Mouse (Mus musculus) embryonic stem cell, embryonic (primary cell): ENCODE data around the gene Hrk.

ENCODE experiments used
- CTCF ChIA-PET, 4 experiments: fragments of 300-600 bp in 2 of 4; fragments of 350-600 bp in 2 of 4; sonication (Branson Sonifier 250); formaldehyde crosslinking; loops; one replicate each; lab custom pipeline; 2022; ENCODE audit warnings: inconsistent platforms in 2 of 4; lab: Charles Lee
- POLR2A ChIA-PET, 4 experiments: fragments of 300-600 bp in 2 of 4; fragments of 350-600 bp in 2 of 4; sonication (Branson Sonifier 250); formaldehyde crosslinking; loops; one replicate each; lab custom pipeline; 2022; ENCODE audit warnings: antibody characterized with exemption in 4 of 4, inconsistent platforms in 1 of 4; lab: Charles Lee

Hrk gene

DNA sequence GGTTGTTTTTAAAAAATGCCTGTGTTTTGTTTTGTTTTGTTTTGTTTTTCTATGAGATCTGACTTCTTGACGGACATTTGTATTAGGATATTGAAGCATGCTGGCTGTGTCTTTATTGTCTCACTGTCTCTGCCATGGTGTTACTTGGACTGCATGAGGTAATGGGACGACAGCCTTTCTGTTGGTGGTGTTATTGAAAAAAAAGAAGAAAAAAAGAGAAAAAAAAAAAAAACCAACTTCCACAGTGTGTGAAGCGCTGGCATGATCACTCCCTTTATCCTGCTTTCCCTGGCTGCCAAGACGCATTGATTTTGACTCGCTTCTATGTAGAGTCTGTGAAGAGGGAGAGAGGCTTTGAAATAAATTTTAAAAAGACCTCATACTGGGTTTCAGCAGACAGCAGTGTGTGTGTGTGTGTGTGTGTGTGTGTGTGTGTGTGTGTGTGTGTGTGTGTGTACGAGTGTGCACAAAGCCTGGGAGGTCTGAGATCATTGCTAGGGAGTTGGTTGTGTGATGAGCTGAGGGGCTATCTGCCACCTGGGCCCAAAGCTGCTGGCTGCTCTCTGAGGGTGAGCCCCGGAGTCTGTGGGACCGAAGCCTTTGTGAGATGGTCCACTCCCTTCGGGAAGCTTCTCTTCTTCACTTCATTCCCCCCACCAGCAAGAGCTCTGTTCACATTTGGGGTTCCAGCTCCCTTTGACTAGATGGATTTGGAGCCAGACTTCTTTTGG, 22.6 kb downstream of the Hrk start:
- ChIA-PET CTCF (interaction anchor here in 1 of 4 experiments (0.6 kb wide), 1 partner anchor 98 kb away, joined by 3 read pairs; no protein-coding TSS in a partner anchor), POLR2A (interaction anchor here in 1 of 4 experiments (0.6 to 2.1 kb wide), 5 partner anchors 12 to 71 kb away, joined by 3 to 10 read pairs (median 4); no protein-coding TSS in a partner anchor)

DNA sequence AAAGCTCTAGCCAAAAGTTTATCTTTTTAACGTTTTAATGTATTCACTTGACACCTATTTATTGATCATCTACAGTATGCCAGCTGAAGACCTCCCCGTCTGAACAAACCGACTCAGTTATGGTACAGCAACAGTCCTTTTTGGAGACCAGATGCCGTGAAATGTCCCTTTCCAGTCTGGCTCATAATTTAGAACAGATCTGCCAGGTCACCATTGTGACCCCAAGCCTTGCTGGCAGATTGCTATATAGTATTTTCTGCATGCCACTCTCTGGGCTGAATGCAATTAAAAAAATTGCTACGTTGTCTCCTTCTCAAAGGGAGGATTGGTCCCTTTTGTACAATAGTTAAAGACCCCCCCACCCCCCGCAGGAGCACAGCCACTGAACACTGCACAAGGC, 23.9 kb downstream of the Hrk start:
- POLR2A ChIA-PET: interaction anchor here in 2 of 4 experiments (0.5 to 1.3 kb wide), 5 partner anchors 13 to 143 kb away, joined by 3 to 6 read pairs (median 4); no protein-coding TSS in a partner anchor
- CTCF ChIA-PET: interaction anchor here in 1 of 4 experiments (0.5 kb wide), 1 partner anchor 14 kb away, joined by 8 read pairs; no protein-coding TSS in a partner anchor

DNA sequence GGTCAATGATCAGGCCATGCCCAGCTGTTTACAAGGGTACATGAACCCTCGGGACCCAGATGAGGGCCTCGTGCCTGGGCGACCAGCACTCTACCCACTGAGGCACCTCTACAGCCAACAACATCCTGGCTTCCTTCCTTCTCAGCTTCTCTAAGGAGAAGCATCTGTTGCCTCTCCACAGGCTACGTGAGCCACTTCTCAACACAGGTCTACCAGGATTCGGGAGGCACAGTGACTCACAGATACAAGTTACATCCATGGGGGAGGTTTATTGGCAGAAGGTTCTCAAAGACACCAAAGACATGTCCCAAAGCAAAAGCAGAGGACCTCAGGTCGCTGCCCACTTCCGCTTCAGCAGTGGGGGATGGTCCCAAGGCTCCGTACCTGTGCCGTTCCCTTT, 26.0 kb downstream of the Hrk start:
- CTCF ChIA-PET: no interaction called here
- POLR2A ChIA-PET: no interaction called here

DNA sequence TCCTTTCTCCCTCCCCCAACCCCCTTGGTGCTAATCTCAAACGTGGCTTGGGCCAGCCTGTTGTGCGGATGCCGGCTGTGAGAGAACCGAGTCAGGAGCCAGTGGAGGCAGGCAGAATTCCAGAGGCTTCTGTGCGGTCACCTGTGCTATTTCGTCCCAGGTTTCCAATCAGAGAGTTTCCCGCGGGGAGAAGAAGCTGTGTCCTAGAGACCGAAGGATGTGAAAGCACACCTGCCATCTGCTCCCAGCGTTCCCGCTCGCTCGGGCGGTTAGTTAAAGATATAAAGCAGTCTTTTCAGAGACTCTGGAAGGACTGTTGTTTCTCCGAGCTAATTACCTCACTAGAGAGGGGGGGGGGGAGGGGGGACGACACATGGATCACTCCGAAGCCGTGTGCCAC, 27.8 kb downstream of the Hrk start:
- POLR2A ChIA-PET: interaction anchor here in 2 of 4 experiments (0.5 to 2.0 kb wide), 6 partner anchors 8 to 1182 kb away, joined by 3 to 5 read pairs (median 3); no protein-coding TSS in a partner anchor
- CTCF ChIA-PET: interaction anchor here in 1 of 4 experiments (0.5 to 0.6 kb wide), 2 partner anchors 93 to 236 kb away, joined by 3 to 5 read pairs; no protein-coding TSS in a partner anchor

DNA sequence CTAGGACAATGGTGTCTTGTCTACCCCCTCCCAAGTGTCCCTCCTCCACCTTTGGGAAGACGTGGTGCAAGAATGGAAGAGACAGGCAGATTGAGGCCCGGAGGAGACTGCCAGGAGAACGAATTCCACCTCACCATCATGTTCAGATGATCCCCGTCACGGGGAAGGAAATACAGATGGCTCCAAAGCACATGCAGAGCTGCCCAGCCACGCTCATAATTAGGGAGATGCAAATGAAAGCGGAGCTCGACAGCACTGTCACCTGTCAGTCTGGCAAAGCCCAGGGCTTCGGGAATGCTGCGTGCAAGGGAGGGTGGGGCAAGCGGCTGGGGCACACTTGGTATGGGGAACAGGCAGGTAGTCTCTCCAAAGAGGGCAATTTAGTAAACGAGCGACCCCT, 33.0 kb downstream of the Hrk start:
- CTCF ChIA-PET: interaction anchor here in 1 of 4 experiments (1.2 kb wide), 1 partner anchor 22 kb away, joined by 4 read pairs; no protein-coding TSS in a partner anchor
- POLR2A ChIA-PET: no interaction called here

DNA sequence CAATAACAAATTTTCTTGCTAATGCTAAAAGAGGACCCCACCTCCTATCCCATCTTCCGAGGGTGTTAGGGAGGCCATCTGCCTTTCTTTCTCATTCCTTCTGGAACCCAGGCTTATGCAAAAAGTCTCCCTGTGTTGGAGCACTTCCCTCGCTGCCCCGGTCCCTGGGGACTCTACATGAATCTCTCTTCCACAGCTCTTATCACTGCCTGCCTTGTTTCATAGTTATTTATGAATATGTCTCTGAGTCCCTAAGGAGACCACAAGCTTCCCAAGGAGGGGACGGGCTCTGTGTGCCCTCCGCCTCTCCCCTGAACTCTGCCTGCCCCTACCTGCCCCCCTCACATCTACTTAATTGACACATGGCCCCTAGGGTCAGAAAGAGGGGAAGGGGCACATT, 35.2 kb downstream of the Hrk start:
- ChIA-PET POLR2A (interaction anchor here in 1 of 4 experiments (0.6 kb wide), 1 partner anchor 25 kb away, joined by 5 read pairs; no protein-coding TSS in a partner anchor), CTCF (no interaction called here)

DNA sequence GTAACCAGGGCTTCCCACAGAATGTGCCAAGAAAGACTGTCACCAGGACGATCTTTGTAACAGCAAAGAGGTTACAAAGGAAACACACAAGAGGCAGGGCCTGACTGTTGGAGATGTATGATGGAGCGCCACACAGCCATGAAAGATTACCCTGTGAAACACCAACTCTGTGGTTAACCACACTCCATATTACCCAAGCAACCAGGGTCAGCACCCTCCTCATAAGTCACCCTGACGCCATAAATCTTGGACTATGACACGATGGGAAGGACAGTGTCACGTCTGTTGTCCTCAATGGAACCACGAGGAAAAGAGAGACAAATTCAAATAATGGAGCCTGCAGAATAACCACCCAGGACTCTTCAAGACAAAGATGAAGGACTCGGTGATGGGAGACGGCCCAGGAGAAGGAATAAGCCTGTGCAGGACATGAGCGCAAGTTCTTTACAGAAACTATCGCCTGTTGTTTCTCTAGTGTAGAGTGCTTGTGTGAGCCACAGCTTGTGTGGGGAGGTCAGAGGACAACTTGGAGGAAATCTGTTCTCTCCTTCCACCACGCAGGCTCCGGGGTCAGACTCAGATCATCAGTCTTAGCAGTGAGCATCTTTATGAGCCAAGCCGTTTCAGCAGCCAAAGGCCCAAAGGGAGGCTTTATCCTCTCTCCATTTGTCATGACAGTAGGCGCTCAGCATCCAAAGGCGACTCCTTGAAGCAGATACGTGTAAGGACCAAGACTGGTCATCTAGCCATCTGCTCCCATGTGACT, 40.4 kb downstream of the Hrk start:
- CTCF ChIA-PET: interaction anchor here in 1 of 4 experiments (0.5 kb wide), 1 partner anchor 27 kb away, joined by 4 read pairs; no protein-coding TSS in a partner anchor
- POLR2A ChIA-PET: no interaction called here

DNA sequence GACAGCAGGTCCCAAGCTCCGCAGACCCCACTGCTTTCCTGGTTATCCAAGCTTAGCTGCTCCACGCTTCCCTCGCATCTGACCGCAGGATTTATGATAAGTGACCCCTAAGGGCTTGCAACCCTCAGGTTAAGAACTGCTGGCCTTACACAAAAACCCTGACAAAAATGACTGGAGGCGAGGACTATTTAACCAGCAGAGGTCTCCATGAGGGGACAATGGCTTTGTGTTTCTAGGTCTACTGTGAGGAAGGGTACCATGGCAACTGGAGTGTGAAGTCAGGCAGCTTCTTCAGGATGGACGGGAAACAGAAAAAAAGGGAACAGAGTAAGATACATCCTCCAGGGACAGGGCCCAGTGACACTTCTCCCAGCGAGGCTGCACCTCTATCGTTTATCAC, 41.4 kb downstream of the Hrk start:
- POLR2A ChIA-PET: no interaction called here
- CTCF ChIA-PET: interaction anchor here in 1 of 4 experiments (0.5 kb wide), 1 partner anchor 26 kb away, joined by 4 read pairs; no protein-coding TSS in a partner anchor

DNA sequence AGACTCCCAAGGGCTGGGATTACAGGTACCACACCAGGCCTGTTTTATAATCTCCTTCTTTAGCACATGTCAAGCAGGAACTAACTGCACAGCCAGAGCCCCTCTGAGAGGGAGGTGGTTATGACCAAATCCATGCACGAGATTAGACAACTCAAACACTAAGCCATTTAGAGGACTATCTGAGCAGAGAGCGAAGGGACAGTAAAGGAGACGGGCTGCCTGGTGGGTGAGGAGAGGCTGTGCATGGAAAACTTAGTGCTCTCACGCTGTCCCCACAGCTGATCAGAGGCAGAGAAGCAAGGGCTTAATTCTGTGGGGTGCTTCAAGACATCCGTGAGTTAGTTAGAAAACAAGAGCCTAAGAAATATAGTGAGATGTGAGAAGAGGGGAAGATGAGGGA, 49.6 kb downstream of the Hrk start:
- CTCF ChIA-PET: interaction anchor here in 1 of 4 experiments (0.8 kb wide), 1 partner anchor 11 kb away, joined by 3 read pairs; no protein-coding TSS in a partner anchor
- POLR2A ChIA-PET: interaction anchor here in 3 of 4 experiments (0.6 to 1.4 kb wide), 6 partner anchors 11 to 147 kb away, joined by 3 to 5 read pairs (median 3); no protein-coding TSS in a partner anchor

DNA sequence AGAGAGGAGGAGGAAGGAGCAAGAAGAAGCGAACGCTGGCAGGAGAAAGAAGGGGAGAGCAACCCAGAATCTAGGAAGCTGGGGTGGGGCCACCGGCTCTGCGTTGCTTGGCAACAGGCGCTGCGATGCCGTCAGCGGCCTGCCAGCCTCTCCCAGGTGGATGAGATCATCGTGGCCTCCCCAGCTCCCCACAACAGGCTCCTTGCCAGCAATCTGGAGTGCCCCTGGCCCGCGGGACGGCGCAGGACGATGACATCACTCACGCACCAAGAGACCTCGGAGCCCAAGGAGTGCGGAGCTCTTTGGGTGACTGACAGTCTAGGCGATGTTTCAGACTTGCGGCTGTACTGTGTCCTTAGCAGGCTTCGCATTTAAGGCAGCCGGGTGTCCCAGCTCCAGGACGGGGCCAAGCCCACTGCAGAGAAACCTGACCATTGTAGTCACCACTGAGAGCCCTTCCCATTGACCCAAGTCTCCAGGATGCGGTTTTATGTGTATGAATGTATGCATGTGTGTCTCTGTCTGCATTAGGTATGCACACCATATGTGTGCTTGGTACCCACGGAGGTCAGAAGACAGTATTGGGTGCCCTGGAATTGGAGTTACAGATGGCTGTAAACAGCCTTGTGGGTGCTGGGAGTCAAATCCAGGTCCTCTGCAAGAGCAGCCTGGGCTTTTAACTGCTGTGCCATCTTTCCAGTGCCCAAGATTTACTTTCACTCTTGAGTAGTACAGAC, 50.1 kb downstream of the Hrk start:
- ChIA-PET CTCF (interaction anchor here in 1 of 4 experiments (0.6 to 0.8 kb wide), 2 partner anchors 11 to 665 kb away, joined by 3 read pairs; no protein-coding TSS in a partner anchor), POLR2A (interaction anchor here in 3 of 4 experiments (0.6 to 1.3 kb wide), 5 partner anchors 10 to 148 kb away, joined by 3 read pairs; no protein-coding TSS in a partner anchor)

DNA sequence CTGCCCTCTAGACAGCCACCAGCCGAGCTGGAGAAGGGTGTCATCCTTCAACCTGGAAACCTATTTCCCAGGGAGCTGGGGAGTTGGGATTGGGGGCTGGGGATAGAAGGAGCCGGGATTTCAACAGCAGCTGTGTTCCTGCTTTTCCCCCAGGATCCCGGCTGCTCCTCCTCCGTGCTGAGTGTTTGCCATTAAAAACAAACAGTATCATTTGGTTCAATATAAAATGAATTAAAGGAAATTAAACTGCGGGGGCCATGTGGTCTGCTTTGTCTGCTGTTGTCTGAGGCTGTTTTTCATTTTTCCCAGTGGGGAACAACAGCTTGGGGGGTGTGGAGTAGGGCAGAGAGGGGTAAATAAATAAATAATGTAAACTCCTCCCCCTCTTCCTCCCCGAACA, 53.0 kb downstream of the Hrk start:
- POLR2A ChIA-PET: interaction anchor here in 1 of 4 experiments (0.6 kb wide), 1 partner anchor 326 kb away, joined by 4 read pairs; no protein-coding TSS in a partner anchor
- CTCF ChIA-PET: interaction anchor here in 1 of 4 experiments (0.9 to 1.1 kb wide), 2 partner anchors 16 to 32 kb away, joined by 3 to 4 read pairs; no protein-coding TSS in a partner anchor

DNA sequence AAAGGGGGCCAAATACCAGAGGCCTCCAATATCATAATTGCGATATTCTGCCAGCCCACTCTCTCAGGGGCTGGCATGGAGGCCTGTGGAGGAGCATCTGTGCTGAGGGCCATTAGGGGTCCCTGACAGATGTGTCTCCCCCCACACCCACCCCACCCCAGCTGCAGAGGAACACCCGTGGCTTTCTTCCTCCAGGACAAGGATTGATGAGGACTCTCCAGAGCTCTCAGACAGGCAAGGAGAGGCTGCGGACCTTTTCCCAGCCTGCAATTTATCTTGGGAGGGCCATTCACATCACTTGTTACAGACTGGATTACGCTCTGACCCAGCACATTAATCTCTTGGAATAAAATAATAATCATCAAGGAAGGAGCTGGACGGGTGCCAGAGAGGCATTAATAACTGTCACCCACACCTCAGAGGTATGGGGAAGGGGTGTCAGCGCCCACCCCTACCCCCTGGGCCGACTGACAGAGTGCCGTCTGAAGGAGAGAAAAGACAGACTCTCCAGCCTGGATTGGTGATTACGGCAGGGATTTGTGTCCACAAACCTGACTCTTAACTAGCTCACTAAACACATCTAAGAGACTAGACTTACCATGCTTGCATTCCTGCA, 58.8 kb downstream of the Hrk start:
- ChIA-PET POLR2A (interaction anchor here in 1 of 4 experiments (1.2 kb wide), 1 partner anchor 11 kb away, joined by 3 read pairs; no protein-coding TSS in a partner anchor), CTCF (interaction anchor here in 2 of 4 experiments (0.6 to 1.2 kb wide), 2 partner anchors 11 to 408 kb away, joined by 4 to 8 read pairs; no protein-coding TSS in a partner anchor)

DNA sequence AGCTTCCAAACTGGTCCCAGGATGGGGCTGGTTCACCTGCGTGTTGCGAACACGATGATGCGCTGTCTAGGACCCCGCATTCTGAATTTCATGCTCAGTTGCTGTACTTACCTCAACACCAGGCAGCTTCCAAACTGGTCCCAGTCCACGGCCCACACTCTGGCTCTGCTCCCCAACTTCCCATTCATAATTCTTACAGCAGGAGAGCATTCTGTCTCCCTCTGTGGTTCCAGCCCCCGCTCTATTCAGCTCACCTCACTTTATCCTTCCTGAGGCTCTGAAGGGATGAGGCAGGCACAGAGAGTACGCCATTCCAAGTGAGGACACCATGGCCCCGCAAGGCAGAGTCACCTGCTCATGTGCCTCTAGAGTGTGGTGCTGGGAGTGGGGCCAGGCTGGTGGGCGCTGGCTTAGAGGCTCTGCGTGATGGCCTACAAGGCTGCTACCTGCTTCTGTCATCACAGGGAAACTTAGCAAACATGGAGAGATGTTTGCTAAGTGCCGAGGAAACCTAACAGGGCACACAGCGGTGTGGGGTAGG, 65.7 kb downstream of the Hrk start:
- ChIA-PET CTCF (interaction anchor here in 1 of 4 experiments (1.2 kb wide), 1 partner anchor 58 kb away, joined by 3 read pairs; no protein-coding TSS in a partner anchor), POLR2A (interaction anchor here in 1 of 4 experiments (0.5 kb wide), 1 partner anchor 235 kb away, joined by 4 read pairs; no protein-coding TSS in a partner anchor)

DNA sequence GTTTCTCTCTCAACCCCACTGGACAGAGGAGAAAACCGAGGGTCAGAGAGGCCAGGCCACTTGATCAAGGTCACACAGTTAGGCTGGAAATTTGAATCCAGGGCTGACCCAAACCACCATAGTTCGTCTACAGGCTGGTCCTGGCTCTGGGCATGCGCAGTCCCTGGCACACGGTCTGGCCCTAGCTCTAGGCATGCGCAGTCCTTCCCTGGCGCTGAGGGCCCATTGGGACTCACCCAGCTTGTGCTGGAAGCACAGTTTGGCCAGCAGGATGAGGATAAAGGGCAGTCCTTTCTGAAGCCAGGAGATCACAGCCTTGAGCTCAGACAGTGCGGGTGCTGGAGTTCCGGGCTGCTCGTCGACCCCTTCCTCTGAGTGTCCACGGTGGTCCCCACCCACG, 72.4 kb downstream of the Hrk start:
- CTCF ChIA-PET: interaction anchor here in 2 of 4 experiments (0.8 to 1.7 kb wide), 2 partner anchors 62 to 170 kb away, joined by 3 to 4 read pairs; no protein-coding TSS in a partner anchor

More for the DNA sequence above, 72.4 kb downstream of the Hrk start:
- POLR2A ChIA-PET: interaction anchor here in 3 of 4 experiments (0.6 to 2.2 kb wide), 9 partner anchors 8 to 1728 kb away, joined by 3 to 9 read pairs (median 3); no protein-coding TSS in a partner anchor
